Mouse (Mus musculus) retina, postnatal 7 days (tissue): Measurements from ENCODE around the gene Lpcat1.

Experiments used
- DNase-seq: peaks from one replicate; pipeline ENCODE4 v3.0.0-alpha.2; 2012; ENCODE audit warnings: low read depth, low spot score

The Lpcat1 gene

GRCm38 (mm10) chr13:73536403-73536821 is 69.4 kb downstream of the Lpcat1 start, which contains the start of gene Slc6a3:
Gene Slc6a3, plus strand, starts transcription at chr13:73536747.
- peak; percentile 14 for DNase-seq

- no peak for DNase-seq
Measured at GRCm38 (mm10) chr13:73536824-73537223, 69.8 kb downstream of the Lpcat1 start.

- no peak for DNase-seq
Measured at GRCm38 (mm10) chr13:73564201-73564600, 97.2 kb downstream of the Lpcat1 start.
